11 mouse cellular contexts compared by ENCODE assay signal in the genomic region with DNA sequence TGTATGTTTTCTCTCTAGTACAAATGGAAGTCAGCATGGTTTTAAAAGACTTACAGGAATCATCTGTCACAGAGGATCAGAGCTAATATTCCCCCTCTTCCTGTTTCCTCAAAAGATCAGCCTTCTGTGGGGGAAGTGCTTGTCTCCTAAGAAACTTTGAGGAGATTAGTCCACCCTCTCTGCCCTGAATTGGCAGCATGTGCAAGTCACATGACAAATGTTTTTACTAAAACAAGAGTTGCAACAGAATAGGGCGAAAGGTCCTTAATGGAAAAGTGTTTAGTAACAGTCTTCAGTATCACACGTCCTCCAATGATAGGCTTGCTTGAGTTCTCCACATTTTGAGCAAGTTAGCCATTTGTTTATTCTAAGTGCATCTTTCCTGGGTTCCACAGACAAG.
DNase-seq lines count a peak whose midpoint lies in the region; ATAC-seq and TF ChIP-seq lines count a peak whose summit lies in the region.
"Had no signal": no experiment of that assay in that cellular context is flagged by ENCODE, and none has a peak within 500 bp of the region (broad histone marks: within the 10 kb centered on the region; RNA-seq: fewer than 3 reads in every experiment).

No protein-coding gene starts in this region.

- no peak for TF ChIP-seq CTCF in brain, embryonic 14.5 days (IDR thresholded peaks at IDR 0.05; ENCODE audit: borderline replicate concordance, extremely low read depth, insufficient read depth, insufficient read length)

- no peak for ATAC-seq in kidney, embryonic 15.5 days (replicated peaks; ENCODE audit: low FRiP score)

- H3K4me2 ChIP-seq in kidney, embryonic 15.5 days = no peak overlapping the region

- TF ChIP-seq POLR2A in brain, embryonic 14.5 days (IDR thresholded peaks at IDR 0.05; ENCODE audit: borderline replicate concordance, extremely low read depth, insufficient read depth, insufficient read length, poor library complexity, severe bottlenecking) = no peak

- no peak overlapping the region for H3K9ac ChIP-seq in kidney, embryonic 15.5 days

- no peaks in the 10 kb centered on the region for H3K9me3 ChIP-seq in kidney, embryonic 15.5 days (replicated peaks)
- H3K9me3 ChIP-seq: forebrain, embryonic 10.5 days; hindbrain, embryonic 10.5 days had no signal

- no peak overlapping the region for H3K4me3 ChIP-seq in kidney, embryonic 15.5 days (replicated peaks)
- H3K4me3 ChIP-seq: forebrain, embryonic 10.5 days; hindbrain, embryonic 10.5 days had no signal

- H3K36me3 ChIP-seq in kidney, embryonic 15.5 days = no peaks in the 10 kb centered on the region
- H3K36me3 ChIP-seq: forebrain, embryonic 10.5 days; hindbrain, embryonic 10.5 days had no signal

- H3K27me3 ChIP-seq in kidney, embryonic 15.5 days = no peaks in the 10 kb centered on the region

- H3K27ac ChIP-seq in kidney, embryonic 15.5 days = no peak overlapping the region
- H3K27ac ChIP-seq: forebrain, embryonic 10.5 days; hindbrain, embryonic 10.5 days had no signal

- 56% methylated on average over 2 of the region's 2 CpGs for WGBS in kidney, embryonic 15.5 days

- peak; percentile 16 for DNase-seq in kidney, adult 18-20 months
- peak; percentile 23 for DNase-seq in brain, embryonic 14.5 days (ENCODE audit: low read depth)
- peak; percentile 82 for DNase-seq in kidney, adult 9 months
- DNase-seq in lung, postnatal 14 days = peak; percentile 48
- DNase-seq in frontal cortex, postnatal 36 days (ENCODE audit: low spot score in 2 of 2) = no peak
- DNase-seq in MN1 (ENCODE audit: low spot score) = no peak
- DNase-seq: gastrocnemius, postnatal 36 days; thymus, postnatal 4 days had no signal

- H3K4me1 ChIP-seq in kidney, embryonic 15.5 days = no peaks in the 10 kb centered on the region
- H3K4me1 ChIP-seq: forebrain, embryonic 10.5 days; hindbrain, embryonic 10.5 days had no signal

Comparison
In these comparisons a context has a peak if more than half of its experiments do, and no peak if none do; other contexts are left out.
1. DNase-seq: peak in kidney, adult 18-20 months (single experiment), brain, embryonic 14.5 days (single experiment), kidney, adult 9 months (single experiment) and lung, postnatal 14 days (single experiment); none in frontal cortex, postnatal 36 days (0 of 2) and MN1 (single experiment).